Mouse (Mus musculus) kidney, adult 2 months (tissue): ENCODE results near the gene Unc5c. TPM values are rescaled to one million over a fixed set of nuclear protein-coding genes. Genes with fewer than 3 reads are reported as not detected.

Source experiments
- DNase-seq: peaks from one replicate; pipeline ENCODE4 v3.0.0; 2021
- H3K27ac ChIP-seq: fragments of 200-500 bp; 2 replicates; pipeline ENCODE4 v1.5.1; 2012; ENCODE audit warnings: low read depth, low read length, control low read depth, inconsistent platforms; ENCODE audit not compliant: insufficient read depth
- H3K27me3 ChIP-seq: fragments of 200-500 bp; replicated peaks from 2 replicates; pipeline ENCODE4 v1.6.1; 2012; ENCODE audit warnings: mild to moderate bottlenecking, moderate library complexity, low read length, inconsistent platforms; ENCODE audit not compliant: control insufficient read depth, insufficient read depth
- H3K36me3 ChIP-seq: fragments of 200-500 bp; 2 replicates; pipeline ENCODE4 v1.6.1; 2012; ENCODE audit warnings: mild to moderate bottlenecking, moderate library complexity, low read length, inconsistent platforms; ENCODE audit not compliant: control insufficient read depth, insufficient read depth
- H3K4me1 ChIP-seq: fragments of 200-500 bp; 2 replicates; pipeline ENCODE4 v1.6.1; 2011; ENCODE audit warnings: low read length; ENCODE audit not compliant: control insufficient read depth, insufficient read depth
- H3K4me3 ChIP-seq: fragments of 200-500 bp; 2 replicates; pipeline ENCODE4 v1.5.1; 2011; ENCODE audit warnings: mild to moderate bottlenecking, low read depth, low read length, control low read depth; ENCODE audit not compliant: insufficient read depth
- CTCF ChIP-seq: fragments of 200-500 bp; conservative IDR thresholded peaks from 2 replicates; pipeline ENCODE4 v1.5.1; 2011; ENCODE audit warnings: low read depth, mild to moderate bottlenecking, control low read depth, low read length, moderate library complexity, mixed read lengths; ENCODE audit not compliant: insufficient read depth, insufficient read length
- POLR2A ChIP-seq: fragments of 200-500 bp; IDR thresholded peaks from one replicate; pipeline ENCODE4 v1.6.1; 2011; ENCODE audit warnings: low read depth, low read length, control low read depth
- WGBS: fragments of 180-500 bp; shearing (Covaris S2); methylation state at CpG from one replicate; pipeline ENCODE4 v1.1.7; 2018; 5-methylcytosine and 5-hydroxymethylcytosine counted together
- polyA plus RNA-seq: library from polyadenylated mRNA; depleted of rRNA; stranded (reverse); fragments of >200 nt; gene quantifications from 2 replicates; pipeline ENCODE4 v1.2.3, GENCODE M21; 2012; rRNA removed

Gene Unc5c
- polyA plus RNA-seq, result 2.2 and 2.3 TPM in 2 replicates

GRCm38 (mm10) chr3:141465104-141465705 is at the start of gene Unc5c:
Unc5c (plus strand) TSS chr3:141465216.
- DNase-seq, result peak; percentile 90
- peak; percentile 60 for TF ChIP-seq POLR2A
- no peak for TF ChIP-seq CTCF
- under 1% methylated on average over 61 of the region's 61 CpGs for WGBS
- Histone ChIP-seq H3K4me1 (peaks cover 11% of the 10 kb centered on the region; the same call in 1 of the 2 replicates), H3K4me3 (peak within 1 kb of the TSS; percentile 73), H3K27me3 (no peaks in the 10 kb centered on the region; the same call in 1 of the 2 replicates), H3K36me3 (no peaks in the 10 kb centered on the region), H3K27ac (peak within 1 kb of the TSS; percentile 65)

- DNase-seq, result peak; percentile 13
- Histone ChIP-seq H3K4me3 (no peak overlapping the region), H3K27ac (no peak overlapping the region), H3K27me3 (no peaks in the 10 kb centered on the region; the same call in 1 of the 2 replicates), H3K36me3 (no peaks in the 10 kb centered on the region), H3K4me1 (no peaks in the 10 kb centered on the region)
- TF ChIP-seq POLR2A, result no peak
- peak; percentile 47; the same call in 1 of the 2 replicates for TF ChIP-seq CTCF
- 88% methylated on average over 2 of the region's 2 CpGs for WGBS
Observed at GRCm38 (mm10) chr3:141457475-141457874, 7.5 kb upstream of the Unc5c start.

GRCm38 (mm10) chr3:141462482-141462881 is 2.5 kb upstream of the Unc5c start:
- no peak overlapping the region for H3K27ac ChIP-seq

GRCm38 (mm10) chr3:141464691-141465103 is 319 bp upstream of the Unc5c start:
- no peaks in the 10 kb centered on the region for H3K36me3 ChIP-seq
- H3K4me1 ChIP-seq, result peaks cover 11% of the 10 kb centered on the region; the same call in 1 of the 2 replicates
- H3K4me3 ChIP-seq, result peak overlapping the region; percentile 73
- under 1% methylated on average over 26 of the region's 26 CpGs for WGBS
- peak; percentile 66 for DNase-seq
- H3K27ac ChIP-seq, result peak overlapping the region; percentile 65
- TF ChIP-seq POLR2A (no peak), CTCF (no peak)
- no peaks in the 10 kb centered on the region; the same call in 1 of the 2 replicates for H3K27me3 ChIP-seq

More at GRCm38 (mm10) chr3:141462482-141462881, 2.5 kb upstream of the Unc5c start:
- Histone ChIP-seq H3K4me1 (peaks cover 9% of the 10 kb centered on the region; the same call in 1 of the 2 replicates), H3K27me3 (no peaks in the 10 kb centered on the region; the same call in 1 of the 2 replicates), H3K36me3 (no peaks in the 10 kb centered on the region), H3K4me3 (no peak overlapping the region)
- no peak for TF ChIP-seq POLR2A
- TF ChIP-seq CTCF, result no peak
- WGBS, result 80% methylated on average over 7 of the region's 7 CpGs
- no peak for DNase-seq

- WGBS, result 2% methylated on average over 20 of the region's 20 CpGs
- H3K27ac ChIP-seq, result no peak overlapping the region
- peaks cover 11% of the 10 kb centered on the region; the same call in 1 of the 2 replicates for H3K4me1 ChIP-seq
- peak; percentile 18 for DNase-seq
- TF ChIP-seq POLR2A (no peak), CTCF (no peak)
- H3K27me3 ChIP-seq, result no peaks in the 10 kb centered on the region; the same call in 1 of the 2 replicates
- H3K4me3 ChIP-seq, result peak overlapping the region; percentile 73
- H3K36me3 ChIP-seq, result no peaks in the 10 kb centered on the region
Observed at GRCm38 (mm10) chr3:141466061-141466460, 1.0 kb downstream of the Unc5c start.

- no peak overlapping the region for H3K27ac ChIP-seq
- no peaks in the 10 kb centered on the region; the same call in 1 of the 2 replicates for H3K27me3 ChIP-seq
- no peak for DNase-seq
- H3K4me1 ChIP-seq, result peaks cover 11% of the 10 kb centered on the region; the same call in 1 of the 2 replicates
- no peaks in the 10 kb centered on the region for H3K36me3 ChIP-seq
- no peak overlapping the region for H3K4me3 ChIP-seq
- WGBS, result 41% methylated on average over 3 of the region's 3 CpGs
- TF ChIP-seq CTCF (no peak), POLR2A (no peak)
Observed at GRCm38 (mm10) chr3:141466727-141467335, 1.8 kb downstream of the Unc5c start.

GRCm38 (mm10) chr3:141469338-141469737 is 4.3 kb downstream of the Unc5c start:
- TF ChIP-seq CTCF, result no peak
- no peak for TF ChIP-seq POLR2A
- H3K4me3 ChIP-seq, result no peak overlapping the region
- WGBS, result 38% methylated on average over 2 of the region's 2 CpGs

More at GRCm38 (mm10) chr3:141469338-141469737, 4.3 kb downstream of the Unc5c start:
- no peaks in the 10 kb centered on the region for H3K36me3 ChIP-seq
- no peaks in the 10 kb centered on the region for H3K27me3 ChIP-seq
- peaks cover 11% of the 10 kb centered on the region; the same call in 1 of the 2 replicates for H3K4me1 ChIP-seq
- H3K27ac ChIP-seq, result no peak overlapping the region
- no peak for DNase-seq
